ENCODE assay signal across 31 mouse cellular contexts in genomic region chr1:130166187-130166586, GRCm38 (mm10).
"Had no signal": no experiment of that assay in that cellular context is flagged by ENCODE, and none has a peak within 500 bp of the region (broad histone marks: within the 10 kb centered on the region; RNA-seq: fewer than 3 reads in every experiment).

No protein-coding gene starts in this region.

- H3K9me3 ChIP-seq: limb, embryonic 12.5 days; limb, embryonic 13.5 days; limb, embryonic 15.5 days; liver, embryonic 12.5 days; liver, embryonic 13.5 days; liver, embryonic 15.5 days; lung, embryonic 15.5 days; megakaryocyte, embryonic 14.5 days; midbrain, embryonic 10.5 days; midbrain, embryonic 12.5 days; midbrain, embryonic 13.5 days; midbrain, embryonic 15.5 days; neural tube, embryonic 12.5 days; neural tube, embryonic 13.5 days had no signal

- H3K27me3 ChIP-seq: limb, embryonic 12.5 days; limb, embryonic 13.5 days; limb, embryonic 15.5 days; liver, embryonic 12.5 days; liver, embryonic 13.5 days; liver, embryonic 15.5 days; lung, embryonic 15.5 days; megakaryocyte, embryonic 14.5 days; midbrain, embryonic 12.5 days; midbrain, embryonic 13.5 days; midbrain, embryonic 15.5 days; neural tube, embryonic 12.5 days; neural tube, embryonic 13.5 days had no signal

- DNase-seq: left cerebral cortex, postnatal 4 days; liver; liver, embryonic 13.5 days; liver, postnatal 0 days; lung, adult 18-20 months; lung, adult 2 months; lung, embryonic 14.5 days; lung, postnatal 10 days; lung, postnatal 14 days; lung, postnatal 36 days; lung, postnatal 4 days; midbrain, embryonic 14.5 days had no signal

- H3K27ac ChIP-seq: limb, embryonic 12.5 days; limb, embryonic 13.5 days; limb, embryonic 15.5 days; liver, embryonic 12.5 days; liver, embryonic 13.5 days; liver, embryonic 14.5 days; liver, embryonic 15.5 days; lung, embryonic 15.5 days; macrophage; midbrain, embryonic 10.5 days; midbrain, embryonic 12.5 days; midbrain, embryonic 13.5 days; midbrain, embryonic 15.5 days; neural tube, embryonic 12.5 days; neural tube, embryonic 13.5 days had no signal

- H3K4me1 ChIP-seq: limb, embryonic 12.5 days; limb, embryonic 13.5 days; limb, embryonic 15.5 days; liver, embryonic 12.5 days; liver, embryonic 13.5 days; liver, embryonic 15.5 days; lung, embryonic 15.5 days; megakaryocyte, embryonic 14.5 days; neural tube, embryonic 12.5 days; neural tube, embryonic 13.5 days had no signal

- H3K4me2 ChIP-seq: limb, embryonic 12.5 days; limb, embryonic 13.5 days; limb, embryonic 15.5 days; liver, embryonic 12.5 days; liver, embryonic 13.5 days; liver, embryonic 15.5 days; lung, embryonic 14.5 days; lung, embryonic 15.5 days; midbrain, embryonic 11.5 days; midbrain, embryonic 12.5 days; midbrain, embryonic 13.5 days; midbrain, embryonic 15.5 days; neural tube, embryonic 12.5 days; neural tube, embryonic 13.5 days had no signal

- H3K36me3 ChIP-seq: limb, embryonic 12.5 days; limb, embryonic 13.5 days; limb, embryonic 15.5 days; liver, embryonic 12.5 days; liver, embryonic 13.5 days; liver, embryonic 15.5 days; lung, embryonic 15.5 days; midbrain, embryonic 10.5 days; midbrain, embryonic 12.5 days; midbrain, embryonic 13.5 days; midbrain, embryonic 15.5 days; neural tube, embryonic 12.5 days; neural tube, embryonic 13.5 days had no signal

- H3K4me3 ChIP-seq: limb, embryonic 12.5 days; limb, embryonic 13.5 days; limb, embryonic 15.5 days; liver, embryonic 12.5 days; liver, embryonic 13.5 days; liver, embryonic 15.5 days; lung, embryonic 15.5 days; megakaryocyte, embryonic 14.5 days; midbrain, embryonic 10.5 days; midbrain, embryonic 12.5 days; midbrain, embryonic 13.5 days; midbrain, embryonic 15.5 days; myocyte; neural tube, embryonic 12.5 days; neural tube, embryonic 13.5 days had no signal

- H3K9ac ChIP-seq: limb, embryonic 12.5 days; limb, embryonic 13.5 days; limb, embryonic 15.5 days; liver, embryonic 12.5 days; liver, embryonic 13.5 days; liver, embryonic 14.5 days; liver, embryonic 15.5 days; liver, postnatal 0 days; lung, embryonic 14.5 days; lung, embryonic 15.5 days; midbrain, embryonic 12.5 days; midbrain, embryonic 13.5 days; midbrain, embryonic 15.5 days; neural tube, embryonic 12.5 days; neural tube, embryonic 13.5 days had no signal

- ATAC-seq: liver, embryonic 12.5 days; liver, postnatal 0 days; lung, postnatal 0 days; midbrain, embryonic 13.5 days; midbrain, embryonic 15.5 days; midbrain, embryonic 16.5 days had no signal
